Mouse (Mus musculus) forebrain, embryonic 14.5 days (tissue): ENCODE data around the gene Ccdc121. TPM values are rescaled to one million over a fixed set of nuclear protein-coding genes. Genes with fewer than 3 reads are reported as not detected.
A peak's percentile ranks its signal among the peaks of the same experiment; 100 is the strongest.
"Not testable (repeated sequence)": the region's sequence is repeated elsewhere in the genome, so short reads cannot be mapped to it uniquely, and the experiment has no call there.

ENCODE experiments used
- ATAC-seq: fragments of 200-750 bp; cut with Nextera tagmentation; 2 replicates; pipeline ENCODE4 v1.8.0; 2017; ENCODE audit warnings: mild to moderate bottlenecking, moderate library complexity
- DNase-seq: peaks from one replicate; pipeline ENCODE4 v3.0.0-alpha.2; 2015; ENCODE audit warnings: low spot score
- H3K27ac ChIP-seq: fragments of 300-500 bp; sonication (generic); 2 replicates; pipeline ENCODE4 v1.5.1; 2014; ENCODE audit warnings: low read depth, mild to moderate bottlenecking, control low read depth, low read length, moderate library complexity
- H3K27me3 ChIP-seq: fragments of 300-500 bp; sonication (generic); replicated peaks from 2 replicates; pipeline ENCODE4 v1.6.1; 2014; ENCODE audit warnings: low read length, control low read depth, mixed read lengths; ENCODE audit not compliant: control insufficient read depth, insufficient read depth
- H3K36me3 ChIP-seq: fragments of 300-500 bp; sonication (generic); 2 replicates; pipeline ENCODE4 v1.6.1; 2014; ENCODE audit warnings: low read length, control low read depth; ENCODE audit not compliant: control insufficient read depth, insufficient read depth
- H3K4me1 ChIP-seq: fragments of 300-500 bp; sonication (generic); 2 replicates; pipeline ENCODE4 v1.6.1; 2014; ENCODE audit warnings: antibody characterized with exemption, low read length, control low read depth; ENCODE audit not compliant: control insufficient read depth, insufficient read depth
- H3K4me2 ChIP-seq: fragments of 300-500 bp; sonication (generic); 2 replicates; pipeline ENCODE4 v1.6.1; 2014; ENCODE audit warnings: mild to moderate bottlenecking, control low read depth, low read length
- H3K4me3 ChIP-seq: fragments of 300-500 bp; sonication (generic); 2 replicates; pipeline ENCODE4 v1.5.1; 2014; ENCODE audit warnings: low read depth, low read length, control low read depth
- H3K9ac ChIP-seq: fragments of 300-500 bp; sonication (generic); 2 replicates; pipeline ENCODE4 v1.6.1; 2014; ENCODE audit warnings: mild to moderate bottlenecking, low read length, control low read depth, moderate library complexity
- H3K9me3 ChIP-seq: fragments of 300-500 bp; sonication (generic); replicated peaks from 2 replicates; pipeline ENCODE4 v1.6.1; 2016; ENCODE audit warnings: low read length, control low read depth, mixed read lengths; ENCODE audit not compliant: control insufficient read depth
- WGBS: fragments of 180-500 bp; shearing (Covaris S2); extraction: QIAGEN DNeasy Blood & Tissue Kit; methylation state at CpG from one replicate; pipeline ENCODE4 v1.1.7; 2014; 5-methylcytosine and 5-hydroxymethylcytosine counted together
- polyA plus RNA-seq: library from polyadenylated mRNA; unstranded; fragments of >200 nt; fragmentation: Nextera tagmentation; extraction: Ambion mirVana; gene quantifications from 2 replicates; pipeline ENCODE4 v1.2.1, GENCODE M21; 2014

Ccdc121 gene
- polyA plus RNA-seq, 1 experiment from 2014 or later = 0.09 TPM

- no peaks in the 10 kb centered on the region for H3K4me1 ChIP-seq
- no peaks in the 10 kb centered on the region for H3K9me3 ChIP-seq
- H3K27me3 ChIP-seq = no peaks in the 10 kb centered on the region
- no peak for DNase-seq
- H3K36me3 ChIP-seq = no peaks in the 10 kb centered on the region
- no peak overlapping the region for H3K4me2 ChIP-seq
- 53% methylated on average over 11 of the region's 11 CpGs for WGBS
- H3K9ac ChIP-seq = no peak overlapping the region
- no peak for ATAC-seq
- no peak overlapping the region for H3K27ac ChIP-seq
- no peak overlapping the region for H3K4me3 ChIP-seq
Measured at GRCm38 (mm10) chr1:181521401-181522091, 10.3 kb upstream of the Ccdc121 start.

GRCm38 (mm10) chr1:181519137-181519536, 7.9 kb upstream of the Ccdc121 start:
- ATAC-seq (no peak), DNase-seq (no peak)
- Histone ChIP-seq H3K4me2 (no peak overlapping the region), H3K9ac (no peak overlapping the region), H3K4me1 (no peaks in the 10 kb centered on the region), H3K27me3 (no peaks in the 10 kb centered on the region), H3K4me3 (no peak overlapping the region), H3K9me3 (no peaks in the 10 kb centered on the region), H3K27ac (no peak overlapping the region), H3K36me3 (no peaks in the 10 kb centered on the region)
- WGBS = 76% methylated on average over 4 of the region's 4 CpGs

- ATAC-seq (no peak), DNase-seq (no peak)
- Histone ChIP-seq H3K4me1 (no peaks in the 10 kb centered on the region), H3K9ac (no peak overlapping the region), H3K9me3 (no peaks in the 10 kb centered on the region), H3K36me3 (no peaks in the 10 kb centered on the region), H3K27ac (no peak overlapping the region), H3K4me3 (no peak overlapping the region), H3K27me3 (no peaks in the 10 kb centered on the region), H3K4me2 (no peak overlapping the region)
- whole genome bisulfite sequencing = 91% methylated on average over 9 of the region's 9 CpGs
Measured at GRCm38 (mm10) chr1:181518046-181518445, 6.8 kb upstream of the Ccdc121 start.

- Histone ChIP-seq H3K4me3 (no peak overlapping the region), H3K27ac (no peak overlapping the region), H3K36me3 (no peaks in the 10 kb centered on the region), H3K4me1 (no peaks in the 10 kb centered on the region), H3K27me3 (no peaks in the 10 kb centered on the region), H3K9me3 (no peaks in the 10 kb centered on the region), H3K4me2 (no peak overlapping the region), H3K9ac (no peak overlapping the region)
- 80% methylated on average over 15 of the region's 15 CpGs for WGBS
- ATAC-seq = no peak
- DNase-seq = no peak
Measured at GRCm38 (mm10) chr1:181512430-181513129, 1.3 kb upstream of the Ccdc121 start.

GRCm38 (mm10) chr1:181510855-181511254, 396 bp downstream of the Ccdc121 start:
- 65% methylated on average over 11 of the region's 11 CpGs for WGBS
- ATAC-seq, H3K36me3 ChIP-seq, H3K9ac ChIP-seq, H3K4me1 ChIP-seq, H3K4me2 ChIP-seq, H3K4me3 ChIP-seq, H3K27me3 ChIP-seq, H3K9me3 ChIP-seq, H3K27ac ChIP-seq: not testable (repeated sequence)
- DNase-seq = peak; percentile 3

GRCm38 (mm10) chr1:181505367-181505766, 5.9 kb downstream of the Ccdc121 start:
- Histone ChIP-seq H3K27me3 (no peaks in the 10 kb centered on the region), H3K36me3 (no peaks in the 10 kb centered on the region), H3K9me3 (no peaks in the 10 kb centered on the region), H3K4me1 (no peaks in the 10 kb centered on the region), H3K27ac (no peak overlapping the region), H3K9ac (no peak overlapping the region), H3K4me3 (no peak overlapping the region), H3K4me2 (no peak overlapping the region)
- DNase-seq = no peak
- no peak for ATAC-seq
- WGBS = 81% methylated on average over 8 of the region's 8 CpGs

- DNase-seq (no peak), ATAC-seq (no peak)
- WGBS = 93% methylated on average over 2 of the region's 2 CpGs
- no peak overlapping the region for H3K9ac ChIP-seq
- H3K4me3 ChIP-seq = no peak overlapping the region
- H3K27ac ChIP-seq = no peak overlapping the region
- no peaks in the 10 kb centered on the region for H3K4me1 ChIP-seq
- H3K36me3 ChIP-seq = no peaks in the 10 kb centered on the region
- no peaks in the 10 kb centered on the region for H3K9me3 ChIP-seq
- no peaks in the 10 kb centered on the region for H3K27me3 ChIP-seq
- no peak overlapping the region for H3K4me2 ChIP-seq
Measured at GRCm38 (mm10) chr1:181503471-181503870, 7.8 kb downstream of the Ccdc121 start.

- Histone ChIP-seq H3K9ac (no peak overlapping the region), H3K4me2 (no peak overlapping the region), H3K27ac (no peak overlapping the region), H3K36me3 (no peaks in the 10 kb centered on the region), H3K9me3 (no peaks in the 10 kb centered on the region), H3K27me3 (no peaks in the 10 kb centered on the region), H3K4me3 (no peak overlapping the region), H3K4me1 (peaks cover 3% of the 10 kb centered on the region; the same call in 1 of the 2 replicates)
- DNase-seq (peak; percentile 46), ATAC-seq (no peak)
- WGBS = 66% methylated on average over 5 of the region's 5 CpGs
Measured at GRCm38 (mm10) chr1:181484696-181485095, 26.6 kb downstream of the Ccdc121 start.

- 83% methylated on average over 6 of the region's 6 CpGs for WGBS
- no peaks in the 10 kb centered on the region for H3K36me3 ChIP-seq
Measured at GRCm38 (mm10) chr1:181476557-181476956, 34.7 kb downstream of the Ccdc121 start.

More at GRCm38 (mm10) chr1:181476557-181476956, 34.7 kb downstream of the Ccdc121 start:
- Histone ChIP-seq H3K9me3 (no peaks in the 10 kb centered on the region; the same call in 1 of the 2 replicates), H3K4me2 (no peak overlapping the region), H3K4me3 (no peak overlapping the region), H3K4me1 (no peaks in the 10 kb centered on the region), H3K9ac (no peak overlapping the region), H3K27me3 (no peaks in the 10 kb centered on the region), H3K27ac (no peak overlapping the region)
- DNase-seq (no peak), ATAC-seq (no peak)
